Mouse (Mus musculus): ENCODE measurements around the gene Mrs2.

The Mrs2 gene

DNA sequence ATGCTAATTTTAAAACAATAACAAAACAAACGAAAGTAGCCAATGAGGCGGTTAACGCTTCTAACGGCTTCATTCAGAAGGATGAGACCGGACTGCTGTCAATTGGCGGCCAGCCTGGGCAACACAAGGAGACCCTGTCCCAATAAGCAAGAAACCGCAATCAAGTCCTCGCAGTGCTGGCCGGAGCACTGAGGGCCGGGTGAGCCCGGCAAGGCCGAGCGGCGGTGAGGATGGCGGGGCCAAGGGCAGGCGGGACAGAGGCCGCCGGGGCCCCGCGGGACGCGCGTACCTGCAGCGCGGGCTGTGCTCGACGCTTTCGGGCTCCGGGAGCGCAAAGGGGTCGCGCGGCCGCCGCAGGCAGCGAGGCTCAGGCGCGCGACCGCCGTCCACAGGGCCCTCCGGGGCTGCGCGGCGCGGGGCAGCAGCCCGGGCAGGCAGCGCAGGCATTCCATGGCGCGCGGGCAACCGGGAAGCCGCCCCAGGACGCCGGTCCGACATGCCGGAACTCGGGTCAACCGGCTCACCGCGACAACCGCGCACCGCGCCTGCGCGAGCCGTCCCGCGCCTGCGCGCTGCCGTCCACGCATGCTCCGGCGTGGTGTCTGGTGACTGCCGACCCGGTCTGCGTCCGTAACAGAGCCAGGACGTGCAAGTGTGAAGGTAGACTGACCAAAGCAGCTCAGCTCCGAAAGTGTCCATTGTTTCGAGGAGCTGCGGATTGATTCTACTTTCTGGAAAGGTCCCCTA lies at the start of gene Mrs2:
Mrs2 (minus strand) TSS at position 587 of the 747 bp plus-strand sequence.
- DNase-seq (ENCODE audit: low spot score in 2 of 2): peak; percentile 62 to 83

DNA sequence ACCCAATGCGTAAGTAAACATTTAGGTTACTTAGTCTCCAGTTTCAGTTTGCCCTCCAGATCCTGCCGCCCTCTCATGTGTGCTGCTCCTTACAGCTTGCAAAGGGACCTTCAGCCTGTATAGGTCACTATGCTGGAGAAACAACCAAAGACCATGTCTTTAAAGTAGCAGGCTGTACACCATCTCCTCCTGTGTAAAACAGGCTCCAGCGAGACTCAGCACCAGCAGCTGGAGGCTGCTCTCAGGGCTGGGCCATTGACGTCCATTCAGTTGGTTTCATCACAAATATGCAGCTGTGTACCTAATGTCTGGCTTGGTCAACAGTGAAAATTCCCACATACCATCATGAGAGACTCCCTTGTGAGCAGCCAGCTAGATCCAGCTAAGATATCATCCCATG lies 49.6 kb upstream of the Mrs2 start:
- no peak for DNase-seq (ENCODE audit: low spot score in 2 of 2)

DNA sequence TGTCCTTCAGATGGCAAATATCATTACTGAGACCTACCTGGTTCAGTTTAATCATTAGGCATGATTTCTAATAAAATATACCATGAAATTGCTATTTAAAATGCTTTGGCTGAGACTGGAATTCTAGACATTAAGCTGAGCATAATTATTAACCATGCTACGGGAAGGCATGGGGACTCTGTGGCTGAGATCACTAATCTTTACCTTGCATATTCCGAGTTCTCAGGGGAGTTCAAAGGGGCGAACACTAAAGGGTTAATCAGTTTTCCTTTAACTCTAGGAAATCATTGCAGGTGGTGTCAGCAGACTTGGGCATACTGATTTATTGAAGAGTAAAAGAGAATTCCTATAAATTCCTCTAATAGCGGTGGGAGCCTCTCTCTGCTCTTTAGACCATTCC lies 47.0 kb upstream of the Mrs2 start:
- no peak for DNase-seq (ENCODE audit: low spot score in 2 of 2)

DNA sequence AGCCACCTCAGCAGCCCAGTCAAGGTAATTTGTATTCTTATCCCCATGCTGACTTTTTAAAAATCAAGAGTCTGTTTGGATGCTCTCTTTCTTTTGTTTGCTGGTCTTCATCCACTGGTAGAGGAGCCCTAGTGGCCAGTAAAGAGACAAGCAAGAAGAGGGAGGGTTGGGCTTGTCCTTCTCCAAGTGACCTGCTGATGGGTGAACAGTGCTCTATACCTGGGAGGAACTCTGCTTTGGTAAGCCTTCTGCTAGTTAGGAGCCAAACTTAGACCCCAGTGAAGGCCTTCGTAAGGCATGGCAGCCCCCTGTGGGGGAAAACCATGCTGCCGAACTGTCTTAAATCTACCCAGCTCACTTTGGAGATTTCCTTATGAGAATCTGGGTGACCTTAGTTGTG lies 46.5 kb upstream of the Mrs2 start:
- DNase-seq (ENCODE audit: low spot score in 2 of 2): no peak

DNA sequence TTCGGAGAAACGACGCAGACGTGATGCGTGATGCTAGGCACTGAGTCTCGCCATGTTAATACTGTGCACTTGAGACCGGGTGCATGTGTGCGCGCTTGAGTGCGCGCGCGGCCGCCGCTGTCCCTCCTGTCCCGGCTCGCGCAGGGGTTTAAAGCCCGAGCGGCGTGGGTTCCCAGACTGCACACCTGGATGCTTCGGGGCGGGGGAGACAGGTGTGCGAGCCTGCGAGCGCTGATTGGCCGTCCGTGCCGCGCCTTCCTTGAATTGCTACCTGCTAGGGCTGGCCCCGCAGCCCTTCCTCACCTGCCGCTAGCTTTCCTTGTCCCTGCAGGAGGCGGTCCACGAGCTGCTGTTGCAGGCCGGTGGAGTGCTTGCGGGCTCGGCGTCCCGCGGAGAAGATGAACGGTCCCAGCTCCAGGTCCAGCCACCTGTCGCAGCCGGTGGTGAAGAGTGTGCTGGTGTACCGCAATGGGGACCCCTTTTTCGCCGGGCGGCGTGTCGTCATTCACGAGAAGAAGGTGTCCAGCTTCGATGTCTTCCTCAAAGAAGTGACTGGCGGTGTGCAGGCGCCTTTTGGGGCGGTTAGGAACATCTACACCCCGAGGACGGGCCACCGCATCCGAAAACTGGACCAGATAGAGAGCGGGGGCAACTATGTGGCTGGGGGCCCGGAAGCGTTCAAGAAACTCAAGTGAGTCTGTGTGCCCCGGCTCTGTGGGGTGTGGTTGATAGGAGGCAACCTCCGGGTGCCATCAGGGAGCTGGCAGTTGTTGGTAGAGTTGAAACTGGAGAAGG lies 35.9 kb upstream of the Mrs2 start, which contains the start of gene Dcdc2a:
Dcdc2a (plus strand) TSS at position 132 of the 795 bp plus-strand sequence.
- peak in 1 of 2 experiments; percentile 15 for DNase-seq (ENCODE audit: low spot score in 2 of 2)

DNA sequence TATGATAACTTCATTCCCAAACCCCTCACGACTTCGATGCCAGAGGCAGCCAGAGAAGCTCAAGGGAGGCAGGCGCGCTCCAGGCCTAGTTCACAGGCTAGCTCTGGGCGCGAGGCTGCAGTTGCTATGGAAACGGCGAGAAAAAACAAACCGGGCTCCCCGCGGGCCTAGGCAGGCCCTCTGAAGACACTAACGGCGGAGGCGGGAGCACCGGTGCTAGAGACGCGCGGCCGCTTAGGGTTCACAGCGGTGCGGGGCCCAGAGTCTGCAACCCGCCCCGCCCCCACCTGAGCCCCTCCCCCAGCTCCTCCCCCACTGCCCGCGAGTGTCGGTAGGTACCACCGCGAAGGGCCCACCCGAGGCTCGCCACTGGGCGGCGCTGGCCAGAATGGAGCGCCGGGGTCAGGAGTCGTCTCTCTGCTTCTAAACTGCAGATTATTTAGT lies 35.0 kb upstream of the Mrs2 start:
- peak in 1 of 2 experiments; percentile 16 for DNase-seq (ENCODE audit: low spot score in 2 of 2)

DNA sequence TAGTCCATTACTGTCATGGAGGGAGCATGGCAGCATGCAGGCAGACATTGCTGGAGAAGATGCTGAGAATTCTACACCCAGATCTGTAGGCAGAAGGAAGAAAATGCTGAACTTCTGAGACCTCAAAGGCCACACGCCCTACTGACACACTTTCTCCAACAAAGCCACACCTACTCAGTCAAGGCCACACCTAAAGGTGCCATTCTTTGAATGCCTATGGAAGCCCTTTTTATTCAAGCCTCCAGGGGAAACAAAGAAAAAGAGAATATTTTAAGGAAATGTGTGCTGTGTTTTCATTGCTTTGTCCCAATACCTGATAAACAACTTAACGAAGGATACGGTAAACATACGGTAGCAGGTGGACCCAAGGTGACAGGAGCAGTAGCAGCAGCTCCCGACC lies 32.5 kb upstream of the Mrs2 start:
- DNase-seq (ENCODE audit: low spot score in 2 of 2): no peak

DNA sequence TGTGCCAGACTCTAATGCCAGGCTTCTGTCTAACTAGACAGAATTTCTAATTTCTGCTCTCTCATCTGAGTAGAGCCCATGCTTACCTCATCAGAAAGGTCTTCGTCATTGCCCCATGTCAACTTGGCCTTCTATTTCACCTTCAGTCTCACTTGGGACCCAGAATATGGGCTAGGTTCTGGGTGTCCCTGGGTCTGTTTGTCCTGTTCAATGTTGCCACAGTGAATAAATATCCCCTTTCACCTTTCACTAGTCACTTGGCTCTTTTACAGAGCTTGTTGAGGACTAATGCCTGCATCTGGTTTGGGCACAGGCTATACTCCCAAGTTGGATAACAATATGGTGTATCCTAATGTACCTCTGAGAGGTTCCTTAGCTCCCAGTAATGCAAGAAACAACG lies 19.3 kb upstream of the Mrs2 start:
- DNase-seq (ENCODE audit: low spot score in 2 of 2): no peak

DNA sequence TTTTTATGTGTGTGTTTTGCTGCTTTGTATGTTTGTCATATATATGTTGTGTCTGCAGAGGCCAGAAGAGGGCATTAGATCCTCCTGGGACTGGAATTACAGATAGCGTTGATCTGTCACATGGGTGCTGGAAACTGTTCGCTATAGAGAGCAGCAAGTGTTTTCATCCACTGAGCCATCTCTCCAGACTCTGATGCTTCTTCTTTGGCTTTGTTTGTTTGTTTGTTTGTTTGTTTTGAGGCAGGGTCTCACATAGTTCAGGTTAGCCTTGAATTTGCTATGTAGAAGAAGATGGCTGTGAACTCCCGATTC lies 6.9 kb upstream of the Mrs2 start:
- DNase-seq (ENCODE audit: low spot score in 2 of 2): no peak

DNA sequence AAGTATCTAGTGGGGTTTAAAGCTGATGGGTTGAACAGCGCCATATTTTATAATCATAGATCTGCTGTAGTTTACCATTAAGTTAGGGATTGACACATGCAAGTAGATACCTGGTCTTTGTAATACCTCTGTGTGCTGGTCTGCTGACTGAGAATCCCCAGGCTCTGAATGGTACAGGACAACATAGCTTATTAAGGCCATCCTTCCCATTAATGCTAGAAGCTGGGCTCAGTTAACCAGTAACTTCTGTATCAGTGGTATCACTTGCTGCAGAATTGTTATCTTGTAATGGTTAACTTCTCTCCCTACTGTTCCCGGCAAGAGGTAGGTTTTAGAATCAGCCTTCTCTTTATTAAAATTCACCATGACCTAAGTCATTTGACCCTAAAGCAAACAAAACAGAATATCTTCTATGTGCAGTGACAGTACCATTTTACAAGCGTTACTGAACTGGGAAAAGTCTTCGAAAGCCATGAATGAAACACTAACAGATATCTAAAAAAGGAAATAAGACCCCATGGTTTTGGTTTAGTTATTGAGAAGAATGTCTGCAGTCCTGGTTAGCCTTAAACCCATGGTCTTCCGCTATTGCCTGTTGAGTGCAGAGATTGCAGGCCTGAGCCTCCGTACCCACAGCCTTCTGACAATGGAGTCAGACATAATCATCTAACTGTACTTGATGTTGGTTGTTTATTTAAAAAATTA lies 6.4 kb upstream of the Mrs2 start:
- DNase-seq (ENCODE audit: low spot score in 2 of 2): no peak

DNA sequence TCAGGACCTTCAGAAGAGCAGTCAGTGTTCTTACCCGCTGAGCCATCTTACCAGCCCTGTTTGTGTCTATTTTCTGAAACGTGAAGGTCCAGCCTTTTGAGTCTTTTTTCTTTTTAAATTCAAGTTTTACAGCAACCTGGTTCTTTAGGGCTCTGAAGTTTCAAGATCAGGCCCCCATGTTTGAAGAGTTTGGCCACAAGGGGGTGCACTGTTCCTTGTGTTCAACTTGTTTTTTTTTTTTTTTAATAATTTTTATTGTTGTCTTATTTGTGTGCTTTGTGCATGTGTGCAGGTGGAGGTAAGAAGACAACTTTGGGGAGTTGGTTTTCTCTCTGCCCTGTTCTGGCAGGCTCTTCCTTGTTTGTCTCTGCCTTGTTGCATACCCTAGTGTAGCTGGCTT lies 4.5 kb upstream of the Mrs2 start:
- DNase-seq (ENCODE audit: low spot score in 2 of 2): no peak

DNA sequence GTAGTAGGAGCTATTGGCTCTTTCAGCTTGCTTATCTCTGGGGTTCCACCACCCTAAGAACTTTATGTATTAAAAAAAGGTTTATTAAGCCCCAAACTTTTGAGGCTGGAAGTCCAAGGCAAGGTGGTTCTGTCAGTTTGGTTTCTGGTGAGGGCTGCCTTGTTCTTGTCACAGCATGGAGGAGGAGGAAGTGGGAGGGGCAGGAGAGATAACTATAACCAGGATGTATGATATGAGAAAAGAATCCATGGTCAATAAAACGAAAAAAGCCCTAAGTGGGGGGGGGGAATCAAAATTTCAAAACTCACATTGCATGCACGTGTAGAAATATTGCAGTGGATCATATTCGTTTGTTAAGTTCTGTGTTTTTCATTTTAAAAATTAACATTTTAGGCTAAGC lies 3.0 kb upstream of the Mrs2 start:
- DNase-seq (ENCODE audit: low spot score in 2 of 2): no peak

DNA sequence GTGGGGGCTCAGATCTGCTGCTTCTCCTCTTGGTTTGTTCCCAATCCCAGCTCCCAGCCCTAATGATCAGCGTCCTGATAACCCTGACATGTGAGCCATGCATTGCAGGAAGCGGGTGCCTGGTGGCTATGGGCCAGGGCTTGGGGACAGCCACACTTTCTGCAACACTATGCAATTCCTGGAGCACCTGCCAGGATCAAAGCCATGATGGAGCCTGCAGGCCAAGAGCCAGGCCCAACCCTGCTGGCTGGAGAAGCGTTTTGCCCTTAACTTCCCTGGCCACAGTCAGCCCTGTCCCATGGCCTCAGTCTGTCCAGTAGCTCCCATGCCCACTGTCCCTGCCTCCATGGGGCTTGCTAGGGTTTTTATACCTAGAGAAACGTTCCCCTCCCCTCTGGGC lies 2.2 kb upstream of the Mrs2 start:
- no peak for DNase-seq (ENCODE audit: low spot score in 2 of 2)

DNA sequence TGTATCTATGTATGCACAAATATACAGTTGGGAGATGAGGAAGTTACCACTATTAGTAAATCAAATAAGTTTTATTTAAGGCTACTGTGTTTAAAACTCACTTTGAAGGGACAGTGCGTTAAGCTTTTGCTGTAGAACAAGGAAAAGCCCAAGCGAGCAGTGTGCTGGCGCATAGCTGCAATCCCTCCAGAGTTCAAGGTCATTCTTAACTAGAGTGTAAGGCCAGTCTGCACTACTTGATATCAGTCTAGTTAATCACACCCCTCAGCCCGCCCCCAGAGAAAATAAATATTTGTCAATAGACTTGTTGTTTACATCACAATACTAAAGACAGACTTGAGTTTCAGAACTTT lies 337 bp upstream of the Mrs2 start:
- DNase-seq (ENCODE audit: low spot score in 2 of 2): no peak

DNA sequence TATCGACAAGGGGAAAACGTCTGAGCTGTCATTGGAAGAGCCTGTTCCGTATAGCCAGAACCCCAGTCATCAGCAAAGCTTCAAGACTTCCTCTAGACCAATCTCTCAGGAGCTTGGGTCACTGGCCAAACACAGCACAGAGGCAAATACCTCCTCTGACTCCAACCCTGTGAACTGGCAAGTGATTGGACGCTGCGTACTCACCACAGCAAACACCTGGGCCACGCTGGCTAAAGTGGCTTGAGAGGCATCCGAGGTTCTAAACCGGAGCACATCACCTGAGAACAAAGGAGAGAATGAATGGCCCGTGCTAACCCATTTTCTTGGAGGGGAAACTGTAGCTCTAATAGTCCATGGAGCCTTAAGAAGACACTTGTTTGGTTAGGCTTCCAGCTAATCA lies 1.9 kb downstream of the Mrs2 start:
- no peak for DNase-seq (ENCODE audit: low spot score in 2 of 2)

DNA sequence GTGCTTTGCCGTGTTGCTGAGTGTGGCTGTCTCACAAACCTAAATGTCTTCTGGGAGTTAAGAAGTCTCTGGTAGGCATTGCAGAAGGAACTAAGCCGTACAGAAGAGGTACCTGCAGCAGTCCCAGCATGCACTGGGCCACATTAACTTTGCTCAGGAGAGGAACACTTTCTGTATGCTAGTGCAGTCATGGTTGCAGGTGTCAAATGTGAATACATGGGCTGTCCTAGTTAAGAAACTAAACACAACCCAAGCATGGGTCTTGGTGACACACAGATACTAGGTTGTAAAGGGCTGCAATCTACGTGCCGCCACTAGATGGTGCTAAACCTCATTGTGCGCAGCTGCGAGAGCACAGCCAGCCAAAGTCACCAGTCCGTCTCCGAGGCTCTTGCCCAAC lies 13.1 kb downstream of the Mrs2 start:
- peak in 1 of 2 experiments; percentile 28 for DNase-seq (ENCODE audit: low spot score in 2 of 2)

DNA sequence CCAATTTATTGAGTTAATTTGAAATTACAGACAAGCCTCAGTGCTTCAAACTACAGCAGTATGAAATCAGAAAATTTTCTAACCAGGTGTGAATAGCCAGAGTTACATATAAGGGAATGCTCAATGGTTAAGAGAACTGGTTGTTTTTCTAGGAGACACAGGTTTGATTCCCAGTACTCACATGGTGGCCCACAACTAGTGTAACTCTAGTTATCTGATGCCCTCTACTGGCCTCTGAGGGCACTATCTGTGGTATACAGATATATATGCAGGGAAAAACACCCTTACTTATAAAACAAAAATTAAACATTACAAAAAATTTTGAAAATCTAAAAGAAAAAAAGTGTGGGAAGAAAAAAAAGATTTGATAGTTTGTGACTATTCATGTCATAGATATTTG lies 17.2 kb downstream of the Mrs2 start:
- no peak for DNase-seq (ENCODE audit: low spot score in 2 of 2)

DNA sequence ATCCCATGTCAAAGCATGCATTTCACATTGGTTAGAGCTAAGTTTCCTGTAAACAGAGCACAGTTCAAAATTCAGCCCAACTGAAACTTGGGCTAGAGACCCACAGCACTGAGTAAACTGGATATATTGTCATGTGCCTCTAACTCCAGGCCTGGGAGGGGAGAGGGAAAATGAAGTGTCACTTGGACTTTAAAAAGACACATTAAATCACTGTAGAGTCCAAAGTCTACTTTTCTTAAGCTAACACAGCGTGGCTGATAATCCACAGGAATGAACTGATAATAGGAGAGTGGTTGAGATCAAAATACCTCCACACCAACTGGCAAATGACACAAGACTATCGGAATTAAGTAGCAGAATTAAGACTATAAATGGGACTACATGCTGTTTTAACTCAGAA lies 20.6 kb downstream of the Mrs2 start:
- DNase-seq (ENCODE audit: low spot score in 2 of 2): no peak

DNA sequence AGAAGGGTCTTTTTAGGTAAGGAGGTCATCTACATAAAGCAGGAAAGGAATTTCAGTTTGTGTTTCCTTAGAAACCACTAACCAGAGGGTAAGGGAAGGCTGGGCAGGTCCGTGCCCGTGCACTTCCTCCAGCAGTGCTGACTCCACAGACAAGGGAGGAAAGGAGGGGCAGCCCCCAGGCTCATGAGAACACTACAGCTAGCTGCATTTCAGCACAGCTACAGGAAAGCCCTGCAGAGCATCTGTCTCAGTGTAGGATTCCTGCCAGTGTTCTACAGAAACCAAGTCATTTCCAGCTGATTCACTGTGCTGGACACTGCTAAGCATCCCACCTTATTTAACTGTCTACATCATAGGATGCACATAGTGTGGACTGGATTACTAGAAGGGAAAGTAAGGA lies 27.0 kb downstream of the Mrs2 start:
- no peak for DNase-seq (ENCODE audit: low spot score in 2 of 2)

DNA sequence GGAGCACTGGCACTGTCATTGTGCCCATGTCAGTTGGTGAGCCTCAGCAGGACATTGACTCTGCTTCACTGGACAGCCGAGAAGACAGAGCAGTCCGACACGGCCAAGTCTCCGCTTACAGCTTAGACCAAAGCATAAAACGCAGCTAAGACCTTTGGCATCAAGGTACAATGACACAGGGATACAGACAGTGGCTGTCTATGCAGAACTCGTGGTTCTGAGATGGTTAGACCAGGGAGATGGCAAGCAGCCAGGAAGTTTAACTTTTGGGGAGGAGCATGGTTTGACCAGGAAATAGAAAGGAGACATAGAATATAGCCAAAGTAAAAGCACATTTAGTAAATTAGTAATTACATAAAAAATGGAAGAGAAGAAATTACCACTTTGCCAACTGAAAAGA lies 31.2 kb downstream of the Mrs2 start:
- no peak for DNase-seq (ENCODE audit: low spot score in 2 of 2)

DNA sequence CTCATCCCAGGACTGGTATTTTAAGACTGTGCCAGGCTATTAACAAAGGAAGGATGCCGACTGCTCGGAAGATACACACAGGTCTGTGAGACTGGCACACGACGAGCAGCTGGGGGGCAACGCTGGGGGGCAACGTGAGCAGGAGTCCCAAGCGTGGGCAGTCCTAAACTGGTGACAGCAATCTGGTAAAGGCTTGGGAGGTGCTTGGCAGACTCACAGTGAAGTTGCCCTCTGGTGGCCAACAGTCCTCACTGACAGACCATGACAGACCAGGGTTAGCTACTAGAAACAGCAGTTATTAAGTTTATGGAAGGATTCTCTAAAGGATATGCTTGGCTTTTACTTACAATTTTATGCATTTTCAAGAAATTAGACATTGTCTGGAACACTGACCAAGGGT lies 31.8 kb downstream of the Mrs2 start:
- peak in 1 of 2 experiments; percentile 25 for DNase-seq (ENCODE audit: low spot score in 2 of 2)

DNA sequence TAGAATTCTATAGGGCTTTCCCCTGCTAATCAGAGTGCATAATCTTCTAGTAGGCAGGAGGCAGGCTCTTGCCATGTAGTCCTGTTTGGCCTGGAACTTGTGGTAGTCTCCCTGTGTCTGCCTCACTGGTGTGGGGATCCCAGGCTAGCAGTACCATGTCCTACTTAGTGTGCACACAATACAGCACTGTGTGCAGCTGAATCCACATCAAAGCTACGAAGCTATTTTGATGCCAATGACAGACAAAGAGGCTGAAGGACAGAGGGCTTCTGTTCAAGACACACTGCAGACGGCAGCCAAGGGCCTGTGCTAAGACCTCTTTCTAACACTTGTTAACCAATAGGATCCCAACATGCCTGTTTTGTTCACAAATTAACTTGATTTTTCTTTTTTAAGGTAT lies 34.7 kb downstream of the Mrs2 start:
- no peak for DNase-seq (ENCODE audit: low spot score in 2 of 2)

DNA sequence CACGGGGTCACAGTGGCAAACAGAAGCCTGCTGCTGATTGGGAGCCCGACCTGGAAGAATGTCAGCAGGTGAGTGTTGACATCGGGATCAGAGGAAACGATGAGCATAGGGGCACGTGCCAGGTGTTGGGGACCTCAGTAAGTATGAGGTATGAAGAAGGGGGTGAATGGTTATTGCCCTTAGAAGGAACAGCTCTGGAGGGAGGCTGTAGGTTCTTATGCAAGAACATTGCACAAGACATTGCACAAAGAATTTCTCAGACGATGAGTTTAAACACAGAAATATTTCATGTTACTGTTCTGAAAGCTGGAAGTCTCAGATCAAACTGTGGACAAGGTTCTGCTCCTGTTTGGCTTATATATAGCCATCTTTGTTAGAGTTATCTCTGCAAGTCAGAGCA lies 39.1 kb downstream of the Mrs2 start:
- no peak for DNase-seq (ENCODE audit: low spot score in 2 of 2)
